ENCODE assay signal across 17 mouse cellular contexts in genomic region chr11:98374266-98374665, GRCm38 (mm10). TPM values are rescaled to one million over a fixed set of nuclear protein-coding genes. Genes with fewer than 3 reads are reported as not detected.
DNase-seq lines count a peak whose midpoint lies in the region; ATAC-seq and TF ChIP-seq lines count a peak whose summit lies in the region.
"Had no signal": no experiment of that assay in that cellular context is flagged by ENCODE, and none has a peak within 500 bp of the region (broad histone marks: within the 10 kb centered on the region; RNA-seq: fewer than 3 reads in every experiment).

No protein-coding gene starts in this region.

- H3K9ac ChIP-seq in forebrain, embryonic 15.5 days (replicated peaks): no peak overlapping the region
- no peak overlapping the region for H3K9ac ChIP-seq in lung, embryonic 14.5 days
- H3K9ac ChIP-seq in heart, embryonic 13.5 days: peak overlapping the region; percentile 69
- H3K9ac ChIP-seq: hindbrain, embryonic 15.5 days; liver, embryonic 13.5 days; neural tube, embryonic 12.5 days had no signal

- H3K36me3 ChIP-seq in forebrain, embryonic 15.5 days: peaks cover 43% of the 10 kb centered on the region
- peaks cover 61% of the 10 kb centered on the region for H3K36me3 ChIP-seq in forebrain, embryonic 10.5 days (replicated peaks)
- H3K36me3 ChIP-seq in lung, embryonic 14.5 days (ENCODE audit: insufficient read depth): peaks cover 53% of the 10 kb centered on the region
- peaks cover 47% of the 10 kb centered on the region for H3K36me3 ChIP-seq in heart, embryonic 13.5 days

- H3K9me3 ChIP-seq in forebrain, embryonic 15.5 days: no peaks in the 10 kb centered on the region
- H3K9me3 ChIP-seq in forebrain, embryonic 10.5 days: no peaks in the 10 kb centered on the region
- no peaks in the 10 kb centered on the region for H3K9me3 ChIP-seq in lung, embryonic 14.5 days (ENCODE audit: low read depth, low read length)
- no peaks in the 10 kb centered on the region for H3K9me3 ChIP-seq in heart, embryonic 13.5 days
- H3K9me3 ChIP-seq: hindbrain, embryonic 15.5 days; limb, embryonic 10.5 days; liver, embryonic 13.5 days; neural tube, embryonic 12.5 days had no signal

- H3K4me2 ChIP-seq in forebrain, embryonic 15.5 days (replicated peaks): no peak overlapping the region
- no peak overlapping the region for H3K4me2 ChIP-seq in lung, embryonic 14.5 days
- H3K4me2 ChIP-seq in heart, embryonic 13.5 days: peak overlapping the region; percentile 33
- H3K4me2 ChIP-seq: hindbrain, embryonic 15.5 days; liver, embryonic 13.5 days; neural tube, embryonic 12.5 days had no signal

- DNase-seq in forebrain, embryonic 10.5 days (ENCODE audit: extremely low spot score, low spot score): no peak
- DNase-seq in lung, embryonic 14.5 days: peak; percentile 31
- no peak for DNase-seq in lung, adult 18-20 months
- peak; percentile 72 for DNase-seq in skeletal muscle tissue, adult 2 months (ENCODE audit: low read depth, low spot score)
- no peak for DNase-seq in left cerebral cortex, postnatal 36 days (ENCODE audit: low spot score in 2 of 2)
- DNase-seq: embryo, embryonic 11 days; liver, embryonic 13.5 days had no signal

- no peak for TF ChIP-seq CTCF in lung, embryonic 14.5 days (IDR thresholded peaks at IDR 0.05; ENCODE audit: low read depth)

- no peak for ATAC-seq in forebrain, embryonic 15.5 days (replicated peaks)
- no peak; the same call in 1 of the 2 replicates for ATAC-seq in lung, embryonic 14.5 days (ENCODE audit: insufficient read depth)
- no peak for ATAC-seq in heart, embryonic 13.5 days (ENCODE audit: extremely low read depth, insufficient number of reproducible peaks, low FRiP score, low TSS enrichment)
- ATAC-seq: intestine, postnatal 0 days; lung, postnatal 0 days had no signal

- H3K4me3 ChIP-seq in forebrain, embryonic 15.5 days: no peak overlapping the region
- H3K4me3 ChIP-seq in forebrain, embryonic 10.5 days: no peak overlapping the region
- no peak overlapping the region for H3K4me3 ChIP-seq in lung, embryonic 14.5 days (ENCODE audit: low read depth, low read length)
- no peak overlapping the region for H3K4me3 ChIP-seq in heart, embryonic 13.5 days
- H3K4me3 ChIP-seq: hindbrain, embryonic 15.5 days; limb, embryonic 10.5 days; liver, embryonic 13.5 days; neural tube, embryonic 12.5 days had no signal

- intact Hi-C loops in left cerebral cortex, postnatal 36 days (cut with DNase I): no loop called here

- H3K4me1 ChIP-seq in forebrain, embryonic 15.5 days: peaks cover 44% of the 10 kb centered on the region
- peaks cover 32% of the 10 kb centered on the region for H3K4me1 ChIP-seq in forebrain, embryonic 10.5 days
- H3K4me1 ChIP-seq in lung, embryonic 14.5 days (ENCODE audit: insufficient read depth): no peaks in the 10 kb centered on the region
- peaks cover 97% of the 10 kb centered on the region for H3K4me1 ChIP-seq in heart, embryonic 13.5 days

- no peaks in the 10 kb centered on the region for H3K27me3 ChIP-seq in forebrain, embryonic 15.5 days
- no peaks in the 10 kb centered on the region for H3K27me3 ChIP-seq in forebrain, embryonic 10.5 days (ENCODE audit: poor library complexity, severe bottlenecking)
- H3K27me3 ChIP-seq in lung, embryonic 14.5 days (ENCODE audit: insufficient read depth, low read length): no peaks in the 10 kb centered on the region
- no peaks in the 10 kb centered on the region for H3K27me3 ChIP-seq in heart, embryonic 13.5 days (replicated peaks)
- H3K27me3 ChIP-seq: CH12.LX; hindbrain, embryonic 15.5 days; liver, embryonic 13.5 days; neural tube, embryonic 12.5 days had no signal

- WGBS in forebrain, embryonic 15.5 days: 65% methylated on average over 8 of the region's 8 CpGs
- WGBS in forebrain, embryonic 10.5 days: 87% methylated on average over 8 of the region's 8 CpGs
- WGBS in lung, embryonic 14.5 days: 52% methylated on average over 8 of the region's 8 CpGs
- 27% methylated on average over 8 of the region's 8 CpGs for WGBS in heart, embryonic 13.5 days

- H3K27ac ChIP-seq in forebrain, embryonic 15.5 days (replicated peaks): peak overlapping the region; percentile 82
- H3K27ac ChIP-seq in forebrain, embryonic 10.5 days: no peak overlapping the region
- no peak overlapping the region for H3K27ac ChIP-seq in lung, embryonic 14.5 days (ENCODE audit: low read depth)
- peak overlapping the region; percentile 90 for H3K27ac ChIP-seq in heart, embryonic 13.5 days (replicated peaks)
- H3K27ac ChIP-seq: hindbrain, embryonic 15.5 days; limb, embryonic 10.5 days; liver, embryonic 13.5 days; neural tube, embryonic 12.5 days had no signal

RNA-seq across cellular contexts. Expression of gene Tcap, which starts 9.3 kb away (rescaled TPM):
- 0.18 and 0.20 TPM in 2 replicates for polyA plus RNA-seq in forebrain, embryonic 15.5 days (2015; fragmentation: Nextera tagmentation; extraction: Ambion mirVana)
- 0.15 TPM in 1 of 2 replicates, not detected in the other for polyA plus RNA-seq in forebrain, embryonic 10.5 days (2016; fragmentation: Nextera tagmentation; extraction: Ambion mirVana)
- 3.8 TPM in 1 of 2 replicates, not detected in the other for polyA plus RNA-seq in lung, embryonic 14.5 days (2014; fragmentation: Nextera tagmentation; extraction: Ambion mirVana)
- 159 and 184 TPM in 2 replicates for polyA plus RNA-seq in heart, embryonic 13.5 days (2015; fragmentation: Nextera tagmentation; extraction: Ambion mirVana)
- total RNA-seq in left cerebral cortex, postnatal 36 days (2021): 10 to 100 TPM; 11.8 to 14.4 TPM
- total RNA-seq: CH12.LX; megakaryocyte progenitor cell, adult 5-6 weeks; monocyte, adult 5-6 weeks had no signal
- polyA plus RNA-seq: hindbrain, embryonic 15.5 days had no signal

RNA-seq across cellular contexts. Expression of gene Pnmt, which starts 12.0 kb away (rescaled TPM):
- polyA plus RNA-seq in forebrain, embryonic 15.5 days (2015; fragmentation: Nextera tagmentation; extraction: Ambion mirVana): 0.42 and 0.70 TPM in 2 replicates
- polyA plus RNA-seq in forebrain, embryonic 10.5 days (2016; fragmentation: Nextera tagmentation; extraction: Ambion mirVana): not detected in 2 replicates
- not detected in 2 replicates for polyA plus RNA-seq in lung, embryonic 14.5 days (2014; fragmentation: Nextera tagmentation; extraction: Ambion mirVana)
- polyA plus RNA-seq in heart, embryonic 13.5 days (2015; fragmentation: Nextera tagmentation; extraction: Ambion mirVana): 1.3 and 1.5 TPM in 2 replicates
- total RNA-seq in left cerebral cortex, postnatal 36 days (2021): under 1 TPM; 0.34 to 0.47 TPM
- total RNA-seq: CH12.LX; megakaryocyte progenitor cell, adult 5-6 weeks; monocyte, adult 5-6 weeks had no signal
- polyA plus RNA-seq: intestine, postnatal 0 days; liver, embryonic 13.5 days; lung, postnatal 0 days had no signal

RNA-seq across cellular contexts. Expression of gene Stard3, which starts 16.1 kb away (rescaled TPM):
- polyA plus RNA-seq in forebrain, embryonic 15.5 days (2015; fragmentation: Nextera tagmentation; extraction: Ambion mirVana): 53.2 and 56.5 TPM in 2 replicates
- polyA plus RNA-seq in forebrain, embryonic 10.5 days (2016; fragmentation: Nextera tagmentation; extraction: Ambion mirVana): 39.8 and 41.0 TPM in 2 replicates
- polyA plus RNA-seq in lung, embryonic 14.5 days (2014; fragmentation: Nextera tagmentation; extraction: Ambion mirVana): 38.2 and 42.7 TPM in 2 replicates
- 37.2 and 43.4 TPM in 2 replicates for polyA plus RNA-seq in heart, embryonic 13.5 days (2015; fragmentation: Nextera tagmentation; extraction: Ambion mirVana)
- 10 to 100 TPM; 35.9 to 39.3 TPM for total RNA-seq in left cerebral cortex, postnatal 36 days (2021)

RNA-seq across cellular contexts. Expression of gene Pgap3, which starts 26.0 kb away (rescaled TPM):
- polyA plus RNA-seq in forebrain, embryonic 15.5 days (2015; fragmentation: Nextera tagmentation; extraction: Ambion mirVana): 6.5 and 7.7 TPM in 2 replicates
- 10.0 and 10.1 TPM in 2 replicates for polyA plus RNA-seq in forebrain, embryonic 10.5 days (2016; fragmentation: Nextera tagmentation; extraction: Ambion mirVana)
- 10.9 and 11.6 TPM in 2 replicates for polyA plus RNA-seq in lung, embryonic 14.5 days (2014; fragmentation: Nextera tagmentation; extraction: Ambion mirVana)
- 19.0 and 19.1 TPM in 2 replicates for polyA plus RNA-seq in heart, embryonic 13.5 days (2015; fragmentation: Nextera tagmentation; extraction: Ambion mirVana)
- 10 to 100 TPM in 1 of 2 experiments, 1 to 10 TPM in 1; 9.9 to 10.9 TPM for total RNA-seq in left cerebral cortex, postnatal 36 days (2021)

RNA-seq across cellular contexts. Expression of gene Ppp1r1b, which starts 26.1 kb away (rescaled TPM):
- polyA plus RNA-seq in forebrain, embryonic 15.5 days (2015; fragmentation: Nextera tagmentation; extraction: Ambion mirVana): 49.6 and 60.4 TPM in 2 replicates
- 0.23 and 0.41 TPM in 2 replicates for polyA plus RNA-seq in forebrain, embryonic 10.5 days (2016; fragmentation: Nextera tagmentation; extraction: Ambion mirVana)
- polyA plus RNA-seq in lung, embryonic 14.5 days (2014; fragmentation: Nextera tagmentation; extraction: Ambion mirVana): 0.53 and 1.3 TPM in 2 replicates
- polyA plus RNA-seq in heart, embryonic 13.5 days (2015; fragmentation: Nextera tagmentation; extraction: Ambion mirVana): 40.5 and 51.7 TPM in 2 replicates
- 100 to 1,000 TPM; 225 to 274 TPM for total RNA-seq in left cerebral cortex, postnatal 36 days (2021)
- total RNA-seq: megakaryocyte progenitor cell, adult 5-6 weeks; monocyte, adult 5-6 weeks had no signal

Comparison
In these comparisons a context has a peak if more than half of its experiments do, and no peak if none do; other contexts are left out.
1. H3K27ac ChIP-seq: peak in forebrain, embryonic 15.5 days (single experiment) and heart, embryonic 13.5 days (single experiment); none in forebrain, embryonic 10.5 days (single experiment) and lung, embryonic 14.5 days (single experiment).
2. DNase-seq: peak in lung, embryonic 14.5 days (single experiment) and skeletal muscle tissue, adult 2 months (single experiment); none in forebrain, embryonic 10.5 days (single experiment), lung, adult 18-20 months (0 of 2) and left cerebral cortex, postnatal 36 days (0 of 2).
3. RNA of gene Tcap, which starts 9.3 kb away (polyA plus RNA-seq): 159 to 184 TPM in heart, embryonic 13.5 days; 0.18 to 0.20 TPM in forebrain, embryonic 15.5 days, 0.15 TPM in forebrain, embryonic 10.5 days and 3.8 TPM in lung, embryonic 14.5 days; every median in the first group is over 10 times any median in the second.